Mouse (Mus musculus): Measurements from ENCODE around the gene Zc3h7b. TPM values are rescaled to one million over a fixed set of nuclear protein-coding genes. Genes with fewer than 3 reads are reported as not detected.

Zc3h7b gene
- total and polyA plus RNA-seq, 3 experiments: 30.9 to 74.9 (median 65.5) TPM

- no peak overlapping the region for H3K4me3 ChIP-seq
- no peaks in the 10 kb centered on the region for H3K27me3 ChIP-seq (ENCODE audit: control insufficient read depth, insufficient read depth, low read length)
- intact Hi-C loops (cut with DNase I): no loop called here
- H3K36me3 ChIP-seq (ENCODE audit: control insufficient read depth, insufficient read depth, low read length): no peaks in the 10 kb centered on the region
- no peak overlapping the region for H3K9ac ChIP-seq (ENCODE audit: low read depth, low read length)
- H3K4me1 ChIP-seq (ENCODE audit: control insufficient read depth, insufficient read depth, low read length): no peaks in the 10 kb centered on the region; the same call in 1 of the 2 replicates
- DNase-seq: no peak
- H3K27ac ChIP-seq: no peak overlapping the region
- WGBS: 73% methylated on average over 13 of the region's 13 CpGs
- no peaks in the 10 kb centered on the region for H3K79me2 ChIP-seq (replicated peaks; ENCODE audit: control insufficient read depth, insufficient read depth, low read length)
- TF ChIP-seq EP300 (IDR thresholded peaks at IDR 0.05; ENCODE audit: insufficient read depth, low read depth, low read length) (no peak), POLR2A (IDR thresholded peaks at IDR 0.05; ENCODE audit: insufficient read depth, low read depth, low read length) (no peak)
Measured at GRCm38 (mm10) chr15:81769037-81769436, 24.2 kb downstream of the Zc3h7b start.

DNA sequence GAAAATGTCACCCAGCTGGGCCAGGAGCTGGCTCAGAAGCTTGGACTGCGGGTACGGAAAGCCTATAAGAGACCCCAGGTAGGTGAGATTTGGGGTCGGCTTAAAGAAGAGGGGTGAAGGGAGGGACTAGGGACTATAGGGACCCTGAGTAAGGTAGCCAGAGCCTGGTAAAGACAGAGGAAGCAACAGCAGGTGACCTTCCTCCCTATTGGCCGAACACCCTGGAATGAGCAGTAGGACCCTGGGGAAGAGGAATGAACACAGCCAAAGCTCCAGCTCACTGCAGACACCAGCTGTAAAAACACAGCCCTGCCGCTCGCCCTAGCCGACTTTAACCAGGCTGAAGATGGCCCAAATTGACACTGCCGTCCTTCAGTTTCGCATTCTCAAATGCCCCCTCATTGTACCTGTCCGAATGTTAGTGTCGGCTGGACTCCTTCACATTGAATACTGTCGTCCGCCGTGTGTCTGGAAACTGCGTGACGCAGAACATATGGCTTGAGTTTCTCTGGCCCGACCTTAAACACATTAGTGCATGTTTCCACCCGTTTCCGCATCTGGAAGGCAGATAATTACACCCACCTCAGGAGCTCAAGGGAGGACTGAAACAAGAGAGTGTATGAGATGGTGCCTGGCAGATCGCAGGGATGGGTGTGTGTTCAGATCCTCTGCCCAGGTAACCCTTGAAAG lies 27.7 kb downstream of the Zc3h7b start:
- 80% methylated on average over 20 of the region's 20 CpGs for WGBS
- intact Hi-C loops (cut with DNase I): no loop called here
- no peak for DNase-seq
- Histone ChIP-seq H3K36me3 (ENCODE audit: control insufficient read depth, insufficient read depth, low read length) (no peaks in the 10 kb centered on the region), H3K79me2 (replicated peaks; ENCODE audit: control insufficient read depth, insufficient read depth, low read length) (no peaks in the 10 kb centered on the region), H3K4me3 (no peak overlapping the region), H3K4me1 (ENCODE audit: control insufficient read depth, insufficient read depth, low read length) (peaks cover 1% of the 10 kb centered on the region), H3K27ac (no peak overlapping the region), H3K27me3 (ENCODE audit: control insufficient read depth, insufficient read depth, low read length) (no peaks in the 10 kb centered on the region), H3K9ac (ENCODE audit: low read depth, low read length) (no peak overlapping the region)
- no peak for TF ChIP-seq CTCF (IDR thresholded peaks at IDR 0.05)
- no peak for TF ChIP-seq POLR2A (IDR thresholded peaks at IDR 0.05; ENCODE audit: insufficient read depth, low read depth, low read length)
- TF ChIP-seq EP300 (IDR thresholded peaks at IDR 0.05; ENCODE audit: insufficient read depth, low read depth, low read length): no peak

DNA sequence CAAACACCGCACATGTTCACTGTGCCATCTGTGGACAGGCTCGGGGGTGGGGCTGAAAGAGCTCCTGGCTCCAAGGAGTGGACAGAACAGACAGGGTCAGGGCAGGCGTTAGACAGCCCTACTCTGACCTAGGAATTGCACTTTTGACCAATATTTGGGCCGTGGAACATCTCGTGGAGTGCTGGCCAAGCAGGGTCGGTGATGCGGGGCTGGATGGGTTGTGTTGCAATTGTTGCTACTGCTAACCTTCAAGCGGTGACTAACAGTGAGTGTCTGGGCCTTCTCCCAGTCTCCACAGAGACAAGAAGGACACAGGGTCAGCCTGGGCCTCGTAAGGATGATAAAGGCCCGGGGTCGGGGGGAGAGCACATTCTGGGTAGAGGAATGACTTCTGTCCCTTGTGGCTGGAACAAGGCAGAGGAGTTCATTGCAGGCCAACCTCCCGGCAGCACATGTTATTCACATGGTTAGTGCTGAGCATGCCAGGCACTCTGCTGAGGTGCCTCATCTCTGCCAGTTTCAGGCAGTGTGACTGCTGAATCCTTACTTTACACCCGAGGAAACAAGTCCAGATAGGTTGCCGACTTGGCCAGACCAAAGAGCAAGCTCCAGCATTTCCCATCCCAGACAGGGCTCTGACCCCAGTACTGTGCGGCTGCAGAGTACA lies 29.8 kb downstream of the Zc3h7b start:
- no peaks in the 10 kb centered on the region for H3K36me3 ChIP-seq (ENCODE audit: control insufficient read depth, insufficient read depth, low read length)
- H3K4me3 ChIP-seq: no peak overlapping the region
- peak overlapping the region; percentile 73 for H3K27ac ChIP-seq
- WGBS: 55% methylated on average over 15 of the region's 15 CpGs
- H3K9ac ChIP-seq (ENCODE audit: low read depth, low read length): no peak overlapping the region
- TF ChIP-seq POLR2A (IDR thresholded peaks at IDR 0.05; ENCODE audit: insufficient read depth, low read depth, low read length) (0 out of 2 replicates have a peak, but pooled peaks have one; percentile 7), CTCF (IDR thresholded peaks at IDR 0.05) (0 out of 2 replicates have a peak, but pooled peaks have one; percentile 16), EP300 (IDR thresholded peaks at IDR 0.05; ENCODE audit: insufficient read depth, low read depth, low read length) (peak; percentile 98)
- peaks cover 1% of the 10 kb centered on the region for H3K4me1 ChIP-seq (ENCODE audit: control insufficient read depth, insufficient read depth, low read length)
- DNase-seq: peak; percentile 56 to 76
- no peaks in the 10 kb centered on the region for H3K27me3 ChIP-seq (ENCODE audit: control insufficient read depth, insufficient read depth, low read length)
- H3K79me2 ChIP-seq (replicated peaks; ENCODE audit: control insufficient read depth, insufficient read depth, low read length): no peaks in the 10 kb centered on the region
- intact Hi-C loops (cut with DNase I): no loop called here

DNA sequence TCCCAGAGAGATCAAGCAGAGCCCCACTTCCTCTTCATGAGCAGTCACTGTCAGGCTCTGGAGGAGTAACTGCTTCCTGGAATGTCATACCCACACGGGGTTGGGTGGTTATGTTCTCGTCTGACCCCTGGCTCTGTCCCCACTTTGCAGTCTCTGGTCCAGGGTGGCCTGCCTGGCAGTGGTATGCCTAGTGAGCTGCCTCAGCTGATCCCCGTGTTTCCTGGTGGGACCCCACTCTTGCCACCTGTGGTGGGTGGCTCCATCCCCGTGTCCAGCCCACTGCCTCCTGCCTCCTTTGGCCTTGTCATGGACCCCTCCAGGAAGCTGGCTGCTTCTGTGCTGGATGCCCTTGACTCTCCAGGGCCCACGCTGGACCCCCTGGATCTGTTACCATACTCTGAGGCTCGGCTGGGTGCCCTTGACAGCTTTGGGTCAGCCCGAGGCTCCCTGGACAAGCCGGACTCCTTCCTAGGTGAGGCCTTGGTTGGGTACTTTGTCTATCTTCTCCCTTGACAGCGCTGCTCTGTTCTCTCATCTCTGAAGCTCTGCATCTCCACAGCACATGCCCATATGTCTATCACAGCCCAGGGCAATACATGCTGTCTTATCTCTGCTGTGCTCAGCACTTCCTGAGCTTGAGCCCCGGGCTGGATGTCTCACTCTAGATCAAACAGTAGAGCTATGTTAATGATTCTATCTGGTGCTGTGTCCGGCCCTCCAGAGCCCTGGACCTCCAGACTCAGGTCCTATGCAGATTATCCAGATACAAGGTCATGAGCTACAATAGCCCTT lies 32.0 kb downstream of the Zc3h7b start:
- no peaks in the 10 kb centered on the region for H3K79me2 ChIP-seq (replicated peaks; ENCODE audit: control insufficient read depth, insufficient read depth, low read length)
- H3K36me3 ChIP-seq (ENCODE audit: control insufficient read depth, insufficient read depth, low read length): no peaks in the 10 kb centered on the region
- no peak for TF ChIP-seq POLR2A (IDR thresholded peaks at IDR 0.05; ENCODE audit: insufficient read depth, low read depth, low read length)
- TF ChIP-seq CTCF (IDR thresholded peaks at IDR 0.05): no peak
- TF ChIP-seq EP300 (IDR thresholded peaks at IDR 0.05; ENCODE audit: insufficient read depth, low read depth, low read length): no peak
- DNase-seq: no peak
- H3K9ac ChIP-seq (ENCODE audit: low read depth, low read length): no peak overlapping the region
- no peak overlapping the region for H3K27ac ChIP-seq
- intact Hi-C loops (cut with DNase I): no loop called here
- H3K4me3 ChIP-seq: no peak overlapping the region
- WGBS: 73% methylated on average over 11 of the region's 11 CpGs
- peaks cover 1% of the 10 kb centered on the region for H3K4me1 ChIP-seq (ENCODE audit: control insufficient read depth, insufficient read depth, low read length)
- no peaks in the 10 kb centered on the region for H3K27me3 ChIP-seq (ENCODE audit: control insufficient read depth, insufficient read depth, low read length)

DNA sequence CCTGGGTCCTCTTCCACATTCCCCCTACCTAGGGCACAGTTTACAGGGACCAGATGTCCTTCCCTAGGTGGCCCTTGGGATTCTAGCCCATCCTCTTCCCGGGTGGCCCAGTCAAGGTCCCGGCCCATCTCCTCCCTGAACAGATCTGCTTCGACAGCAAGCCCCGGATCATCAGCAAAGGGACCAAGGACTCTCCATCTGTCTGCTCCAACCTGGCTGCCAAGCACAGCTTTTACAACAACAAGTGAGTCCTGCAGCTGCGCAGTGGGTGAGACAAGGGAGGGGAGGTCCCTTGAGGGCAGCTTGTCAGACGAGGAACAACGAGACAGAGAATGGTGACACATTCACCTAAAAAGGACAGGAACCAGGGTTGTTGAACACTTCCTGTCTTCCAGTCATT lies 37.0 kb downstream of the Zc3h7b start:
- no peak overlapping the region for H3K4me3 ChIP-seq
- 59% methylated on average over 7 of the region's 7 CpGs for WGBS
- no peaks in the 10 kb centered on the region for H3K79me2 ChIP-seq (replicated peaks; ENCODE audit: control insufficient read depth, insufficient read depth, low read length)
- H3K4me1 ChIP-seq (ENCODE audit: control insufficient read depth, insufficient read depth, low read length): no peaks in the 10 kb centered on the region
- DNase-seq: no peak
- TF ChIP-seq POLR2A (IDR thresholded peaks at IDR 0.05; ENCODE audit: insufficient read depth, low read depth, low read length): no peak
- no peaks in the 10 kb centered on the region for H3K36me3 ChIP-seq (ENCODE audit: control insufficient read depth, insufficient read depth, low read length)
- H3K27me3 ChIP-seq (ENCODE audit: control insufficient read depth, insufficient read depth, low read length): no peaks in the 10 kb centered on the region
- H3K9ac ChIP-seq (ENCODE audit: low read depth, low read length): no peak overlapping the region
- H3K27ac ChIP-seq: no peak overlapping the region
- intact Hi-C loops (cut with DNase I): no loop called here

Data from heart, adult 2 months (tissue).